Mouse (Mus musculus): ENCODE measurements at regions not wholly inside any gene's neighbourhood (a gene's known extent, or its start where the extent isn't known, plus 50 kb on each side); places are given as distances from the start of the nearest gene placed in this dataset.
A peak's percentile ranks its signal among the peaks of the same experiment; 100 is the strongest.

DNA sequence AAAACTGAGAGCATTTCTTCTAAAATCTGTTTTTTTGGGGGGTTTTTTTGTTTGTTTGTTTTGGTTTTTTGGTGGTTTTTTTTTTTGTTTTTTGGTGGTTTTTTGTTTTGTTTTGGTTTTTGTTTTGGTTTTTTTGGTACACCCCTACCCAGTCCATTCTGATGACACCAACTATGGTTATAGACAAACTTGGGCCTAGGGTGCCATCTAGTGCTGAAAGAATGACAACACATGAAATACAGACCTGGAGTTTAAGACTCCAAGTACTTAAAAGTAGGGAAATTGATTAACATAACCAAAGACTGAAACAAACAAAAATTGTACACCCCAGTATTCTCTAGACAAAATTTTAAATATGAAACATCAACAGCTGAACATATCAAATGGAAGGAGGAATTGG lies 76.0 kb upstream of the Ano5 start:
- peak in 1 of 2 experiments; percentile 20 for DNase-seq (ENCODE audit: low spot score in 2 of 2)

DNA sequence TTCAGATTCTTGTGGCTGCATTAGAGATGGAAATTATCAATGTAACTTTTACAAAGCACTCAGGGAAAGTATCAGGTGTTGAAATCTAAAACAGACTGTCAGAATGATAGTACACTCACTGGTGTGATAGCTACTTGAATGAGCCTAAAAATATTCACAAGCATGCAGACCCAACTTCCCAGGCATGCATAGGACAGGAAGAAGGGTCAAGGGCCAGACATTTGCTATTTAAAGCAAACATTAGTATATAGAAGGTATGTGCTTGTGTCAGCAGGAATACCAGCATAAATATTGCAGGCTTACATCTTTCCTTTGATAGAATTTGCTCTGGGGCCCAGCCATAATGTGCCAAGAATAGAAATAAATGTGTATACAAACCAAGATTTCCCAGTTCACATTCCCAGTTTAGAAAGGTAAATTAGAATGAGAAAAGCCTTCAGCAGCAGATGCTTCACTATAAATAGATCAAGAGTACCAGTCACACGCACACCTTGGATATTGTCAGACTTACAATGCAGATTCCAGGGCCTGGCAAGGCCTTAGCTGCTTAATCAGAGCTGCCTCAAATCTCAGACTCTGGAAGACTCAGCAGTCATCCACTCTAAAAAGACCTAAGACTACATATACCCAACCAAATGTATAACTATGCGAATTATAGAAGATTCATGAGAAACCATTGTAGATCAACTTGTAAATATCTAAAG lies 55.7 kb upstream of the Ano5 start:
- DNase-seq (ENCODE audit: low spot score in 2 of 2) = no peak

DNA sequence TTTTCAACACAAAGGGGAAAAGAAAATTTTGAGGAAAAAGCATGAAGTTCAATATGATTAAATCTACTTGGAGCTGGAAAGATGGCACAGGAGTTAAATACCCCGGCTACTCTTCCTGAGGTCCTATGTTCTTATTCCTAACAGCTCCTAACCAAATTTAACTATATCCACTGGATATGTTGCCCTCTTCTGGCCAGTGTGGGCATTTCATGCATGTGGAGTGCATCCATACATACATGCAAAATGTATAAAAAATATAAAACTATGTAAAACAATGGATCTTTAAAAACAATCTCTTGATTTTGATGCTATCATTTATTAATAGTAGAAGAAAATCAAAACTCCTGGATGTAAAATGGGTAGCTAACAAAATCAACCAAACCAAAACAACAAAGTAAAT lies 52.1 kb upstream of the Ano5 start:
- no peak for DNase-seq (ENCODE audit: low spot score in 2 of 2)
